Mouse (Mus musculus) stomach, embryonic 14.5 days (tissue): ENCODE data around the gene Mylpf. TPM values are rescaled to one million over a fixed set of nuclear protein-coding genes. Genes with fewer than 3 reads are reported as not detected.
"Not testable (repeated sequence)": the region's sequence is repeated elsewhere in the genome, so short reads cannot be mapped to it uniquely, and the experiment has no call there.

Source experiments
- ATAC-seq: fragments of 200-750 bp; cut with Nextera tagmentation; 2 replicates; pipeline ENCODE4 v1.8.0; 2017; ENCODE audit warnings: low read depth, moderate TSS enrichment; ENCODE audit not compliant: insufficient number of reproducible peaks, insufficient read depth, low FRiP score
- H3K27ac ChIP-seq: fragments of 300-500 bp; sonication (generic); 2 replicates; pipeline ENCODE4 v1.5.1; 2014; ENCODE audit warnings: mild to moderate bottlenecking, low read length, moderate library complexity, mixed read lengths
- H3K27me3 ChIP-seq: fragments of 300-500 bp; sonication (generic); 2 replicates; pipeline ENCODE4 v1.6.1; 2014; ENCODE audit warnings: low read length, control low read depth, mixed read lengths; ENCODE audit not compliant: control insufficient read depth, insufficient read depth
- H3K36me3 ChIP-seq: fragments of 300-500 bp; sonication (generic); 2 replicates; pipeline ENCODE4 v1.6.1; 2014; ENCODE audit warnings: mild to moderate bottlenecking, control low read depth, low read length, moderate library complexity, mixed read lengths; ENCODE audit not compliant: control insufficient read depth, insufficient read depth
- H3K4me1 ChIP-seq: fragments of 300-500 bp; sonication (generic); 2 replicates; pipeline ENCODE4 v1.6.1; 2014; ENCODE audit warnings: low read length, control low read depth, mixed read lengths; ENCODE audit not compliant: control insufficient read depth, insufficient read depth
- H3K4me2 ChIP-seq: fragments of 300-500 bp; sonication (generic); replicated peaks from 2 replicates; pipeline ENCODE4 v1.6.1; 2014; ENCODE audit warnings: low read depth, low read length, control low read depth
- H3K4me3 ChIP-seq: fragments of 300-500 bp; sonication (generic); 2 replicates; pipeline ENCODE4 v1.5.1; 2014; ENCODE audit warnings: low read depth, low read length, control low read depth
- H3K9ac ChIP-seq: fragments of 300-500 bp; sonication (generic); replicated peaks from 2 replicates; pipeline ENCODE4 v1.6.1; 2014; ENCODE audit warnings: low read depth, mild to moderate bottlenecking, control low read depth, low read length, moderate library complexity, mixed read lengths
- H3K9me3 ChIP-seq: fragments of 300-500 bp; sonication (generic); 2 replicates; pipeline ENCODE4 v1.6.1; 2016; ENCODE audit warnings: low read depth, low read length, control low read depth; ENCODE audit not compliant: control insufficient read depth
- WGBS: fragments of 180-500 bp; shearing (Covaris S2); extraction: QIAGEN DNeasy Blood & Tissue Kit; methylation state at CpG from one replicate; pipeline ENCODE4 v1.1.7; 2014; 5-methylcytosine and 5-hydroxymethylcytosine counted together
- polyA plus RNA-seq: library from polyadenylated mRNA; unstranded; fragments of >200 nt; fragmentation: Nextera tagmentation; extraction: Ambion mirVana; gene quantifications from 2 replicates; pipeline ENCODE4 v1.2.1, GENCODE M21; 2014

Gene Mylpf
- polyA plus RNA-seq, 1 experiment from 2014 or later: 9.7 TPM

GRCm38 (mm10) chr7:127243361-127243867 is 34.7 kb downstream of the Mylpf start:
- Histone ChIP-seq H3K4me2 (peak overlapping the region; percentile 77), H3K36me3 (peaks cover 20% of the 10 kb centered on the region), H3K9ac (peak overlapping the region; percentile 86), H3K9me3 (no peaks in the 10 kb centered on the region), H3K27me3 (no peaks in the 10 kb centered on the region), H3K4me3 (peak overlapping the region; percentile 85), H3K27ac (peak overlapping the region; percentile 94), H3K4me1 (peaks cover 20% of the 10 kb centered on the region)
- 37% methylated on average over 2 of the region's 2 CpGs for WGBS
- ATAC-seq: no peak

GRCm38 (mm10) chr7:127243870-127244657 is 35.4 kb downstream of the Mylpf start, which contains the start of gene Zfp771:
TSS of gene Zfp771 (plus strand) at chr7:127244274.
- Histone ChIP-seq H3K27ac (peak within 1 kb of the TSS; percentile 94), H3K9ac (peak within 1 kb of the TSS; percentile 86), H3K27me3 (no peaks in the 10 kb centered on the region), H3K4me2 (peak within 1 kb of the TSS; percentile 77), H3K36me3 (peaks cover 17% of the 10 kb centered on the region), H3K4me1 (peaks cover 20% of the 10 kb centered on the region), H3K4me3 (peak within 1 kb of the TSS; percentile 85), H3K9me3 (no peaks in the 10 kb centered on the region)
- ATAC-seq: peak; percentile 98
- under 1% methylated on average over 56 of the region's 56 CpGs for WGBS

GRCm38 (mm10) chr7:127244658-127245510 is 36.2 kb downstream of the Mylpf start:
- ATAC-seq: peak; percentile 70
- no peaks in the 10 kb centered on the region for H3K9me3 ChIP-seq
- peaks cover 20% of the 10 kb centered on the region for H3K4me1 ChIP-seq
- H3K27ac ChIP-seq: peak overlapping the region; percentile 94
- peak overlapping the region; percentile 86 for H3K9ac ChIP-seq
- WGBS: 10% methylated on average over 30 of the region's 33 CpGs
- peak overlapping the region; percentile 85 for H3K4me3 ChIP-seq
- peaks cover 24% of the 10 kb centered on the region for H3K36me3 ChIP-seq
- peak overlapping the region; percentile 77 for H3K4me2 ChIP-seq
- no peaks in the 10 kb centered on the region for H3K27me3 ChIP-seq

- H3K27ac ChIP-seq, H3K4me3 ChIP-seq, H3K9me3 ChIP-seq, ATAC-seq, H3K27me3 ChIP-seq, H3K9ac ChIP-seq, H3K4me2 ChIP-seq: not testable (repeated sequence)
- 92% methylated on average over 8 of the region's 8 CpGs for WGBS
- Histone ChIP-seq H3K4me1 (peaks cover 15% of the 10 kb centered on the region), H3K36me3 (peaks cover 39% of the 10 kb centered on the region)
These were observed 41.8 kb downstream of the Mylpf start for GRCm38 (mm10) chr7:127250511-127250910.

GRCm38 (mm10) chr7:127252414-127252813 is 43.7 kb downstream of the Mylpf start:
- H3K27ac ChIP-seq: no peak overlapping the region
- H3K4me1 ChIP-seq: 0 out of 2 replicates have a peak, but pooled peaks cover 6% of the 10 kb centered on the region
- no peak overlapping the region for H3K4me2 ChIP-seq
- WGBS: 83% methylated on average over 2 of the region's 2 CpGs
- no peaks in the 10 kb centered on the region for H3K27me3 ChIP-seq
- H3K9me3 ChIP-seq: no peaks in the 10 kb centered on the region
- no peak for ATAC-seq
- no peak overlapping the region for H3K4me3 ChIP-seq
- H3K9ac ChIP-seq: no peak overlapping the region
- H3K36me3 ChIP-seq: peaks cover 31% of the 10 kb centered on the region

- ATAC-seq: no peak
- Histone ChIP-seq H3K4me2 (peak overlapping the region; percentile 89), H3K4me3 (peak overlapping the region; percentile 54), H3K4me1 (0 out of 2 replicates have a peak, but pooled peaks cover 6% of the 10 kb centered on the region), H3K27me3 (no peaks in the 10 kb centered on the region), H3K36me3 (peaks cover 32% of the 10 kb centered on the region), H3K9ac (peak overlapping the region; percentile 48), H3K9me3 (no peaks in the 10 kb centered on the region), H3K27ac (peak overlapping the region; percentile 85)
- 75% methylated on average over 6 of the region's 6 CpGs for WGBS
These were observed 44.7 kb downstream of the Mylpf start for GRCm38 (mm10) chr7:127253341-127253740.

- Histone ChIP-seq H3K36me3 (peaks cover 39% of the 10 kb centered on the region), H3K4me2 (peak overlapping the region; percentile 89), H3K27ac (peak overlapping the region; percentile 85), H3K9ac (peak overlapping the region; percentile 53), H3K27me3 (no peaks in the 10 kb centered on the region), H3K4me3 (peak overlapping the region; percentile 54), H3K4me1 (0 out of 2 replicates have a peak, but pooled peaks cover 6% of the 10 kb centered on the region), H3K9me3 (no peaks in the 10 kb centered on the region)
- ATAC-seq: peak; percentile 92
- WGBS: under 1% methylated on average over 136 of the region's 136 CpGs
These were observed 45.4 kb downstream of the Mylpf start for GRCm38 (mm10) chr7:127253821-127254769.
